Mouse (Mus musculus): ENCODE measurements at regions not wholly inside any gene's neighbourhood (a gene's known extent, or its start where the extent isn't known, plus 50 kb on each side); places are given as distances from the start of the nearest gene placed in this dataset.

DNA sequence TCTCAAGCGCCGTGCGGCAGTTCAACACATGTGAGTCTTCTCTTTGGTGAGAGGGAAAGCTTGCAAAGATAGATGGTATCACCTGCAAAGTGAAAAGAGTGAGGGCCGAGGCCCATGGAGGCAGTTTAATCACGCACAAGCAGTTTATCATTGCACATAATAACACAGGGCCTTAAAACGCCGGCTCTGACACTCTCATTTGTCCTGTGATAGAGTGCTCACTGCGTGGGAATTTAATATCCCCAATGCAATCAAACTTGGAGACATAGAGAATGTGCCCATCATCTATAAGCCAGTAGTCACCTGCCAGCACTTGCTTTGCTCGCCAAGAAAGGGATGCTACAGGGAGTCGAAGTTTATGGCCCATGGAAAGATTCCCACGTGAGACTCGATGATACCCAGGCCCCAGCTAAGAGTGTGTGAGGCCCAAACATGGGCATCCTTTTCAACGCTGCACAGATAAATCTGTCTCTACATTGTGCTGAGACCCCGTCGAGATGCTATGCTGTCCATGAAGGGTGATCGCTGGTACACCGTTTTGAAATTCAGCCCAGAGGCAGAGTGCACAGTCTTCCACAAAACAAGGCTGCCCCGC is 182.6 kb downstream of the S1pr1 start:
- Histone ChIP-seq H3K79me2 (replicated peaks; ENCODE audit: control insufficient read depth, extremely low read depth, insufficient read depth, poor library complexity, severe bottlenecking) (no peaks in the 10 kb centered on the region), H3K27me3 (replicated peaks) (no peaks in the 10 kb centered on the region), H3K9me3 (replicated peaks; ENCODE audit: low read length) (no peaks in the 10 kb centered on the region), H3K4me1 (ENCODE audit: control insufficient read depth in 1 of 2, insufficient read depth in 2 of 2) (peaks cover 2 to 31% of the 10 kb centered on the region in 2 experiments; a peak in 3 of 4 replicates), H3K4me2 (ENCODE audit: insufficient read depth, low read depth, poor library complexity, severe bottlenecking) (no peak overlapping the region), H3K27ac (ENCODE audit: insufficient read depth, low read depth) (no peak overlapping the region), H3K36me3 (replicated peaks in 1 of 2; ENCODE audit: control insufficient read depth in 1 of 2, insufficient read depth in 1 of 2, low read length in 1 of 2) (no peaks in the 10 kb centered on the region), H3K4me3 (replicated peaks in 1 of 3; ENCODE audit: low read depth in 2 of 3, low read length in 2 of 3, poor library complexity in 1 of 3) (no peak overlapping the region), H3K9ac (ENCODE audit: insufficient read depth, low read depth) (no peak overlapping the region)
- dilution Hi-C loops (cut with MboI; ENCODE audit: extremely low pct_ligation_motif_present, extremely low pct_unique_long_range_greater_than_20kb, low sequenced_read_pairs): no loop called here
- TF ChIP-seq TBP (conservative IDR thresholded peaks at IDR 0.05; ENCODE audit: low read depth, low read length): no peak
- TF ChIP-seq KAT2A (IDR thresholded peaks at IDR 0.05; ENCODE audit: insufficient replicate concordance, low read length): no peak
- TF ChIP-seq USF2 (conservative IDR thresholded peaks at IDR 0.05; ENCODE audit: low read depth, low read length): no peak
- TF ChIP-seq CTCF (conservative IDR thresholded peaks at IDR 0.05 in 1 of 2, IDR thresholded peaks at IDR 0.05 in 1 of 2; ENCODE audit: low read depth in 2 of 2, low read length in 2 of 2): no peak
- no peak for DNase-seq (ENCODE audit: extremely low read depth)
- in situ Hi-C loops (cut with MboI; ENCODE audit: low pct_ligation_motif_present, low pct_unique_long_range_greater_than_20kb, low sequenced_read_pairs): loop anchor here (25.0 kb wide), 1 partner anchor 105 kb away; no protein-coding TSS in a partner anchor

DNA sequence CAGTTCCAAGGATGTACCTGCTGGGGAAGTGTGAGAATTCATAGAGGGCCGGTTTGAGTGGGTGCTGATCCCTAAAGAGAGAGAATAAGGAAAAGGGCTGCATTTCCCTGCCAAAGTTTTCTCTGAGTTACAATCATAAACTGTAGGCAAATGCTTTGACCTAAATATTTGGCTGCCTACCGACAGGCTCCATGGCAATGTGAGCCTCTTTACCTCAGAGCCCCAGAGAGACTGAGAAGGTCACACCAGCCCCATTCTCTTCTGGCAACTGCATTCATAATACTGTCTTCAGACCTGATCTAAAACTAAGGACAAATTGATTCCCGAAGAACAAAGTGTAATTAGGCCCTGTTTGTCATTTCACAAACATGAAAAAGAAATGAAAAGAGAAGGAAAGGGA is 184.4 kb downstream of the S1pr1 start:
- in situ Hi-C loops (cut with MboI; ENCODE audit: low pct_ligation_motif_present, low pct_unique_long_range_greater_than_20kb, low sequenced_read_pairs) (loop anchor here (25.0 kb wide), 1 partner anchor 107 kb away; no protein-coding TSS in a partner anchor), dilution Hi-C loops (cut with MboI; ENCODE audit: extremely low pct_ligation_motif_present, extremely low pct_unique_long_range_greater_than_20kb, low sequenced_read_pairs) (no loop called here)
- DNase-seq (ENCODE audit: extremely low read depth): no peak
- Histone ChIP-seq H3K27me3 (replicated peaks) (no peaks in the 10 kb centered on the region), H3K4me3 (replicated peaks in 1 of 3; ENCODE audit: low read depth in 2 of 3, low read length in 2 of 3, poor library complexity in 1 of 3) (no peak overlapping the region), H3K9me3 (replicated peaks; ENCODE audit: low read length) (no peaks in the 10 kb centered on the region), H3K27ac (ENCODE audit: insufficient read depth, low read depth) (no peak overlapping the region), H3K9ac (ENCODE audit: insufficient read depth, low read depth) (no peak overlapping the region), H3K36me3 (replicated peaks in 1 of 2; ENCODE audit: control insufficient read depth in 1 of 2, insufficient read depth in 1 of 2, low read length in 1 of 2) (no peaks in the 10 kb centered on the region), H3K79me2 (replicated peaks; ENCODE audit: control insufficient read depth, extremely low read depth, insufficient read depth, poor library complexity, severe bottlenecking) (no peaks in the 10 kb centered on the region), H3K4me2 (ENCODE audit: insufficient read depth, low read depth, poor library complexity, severe bottlenecking) (no peak overlapping the region), H3K4me1 (ENCODE audit: control insufficient read depth in 1 of 2, insufficient read depth in 2 of 2) (peaks cover 2 to 31% of the 10 kb centered on the region in 2 experiments; a peak in 3 of 4 replicates)
- TF ChIP-seq TBP (conservative IDR thresholded peaks at IDR 0.05; ENCODE audit: low read depth, low read length): no peak
- TF ChIP-seq TCF12 (IDR thresholded peaks at IDR 0.05; ENCODE audit: low read depth, low read length): no peak
- TF ChIP-seq ZMIZ1 (IDR thresholded peaks at IDR 0.05; ENCODE audit: low read depth, low read length): no peak
- TF ChIP-seq CTCF (conservative IDR thresholded peaks at IDR 0.05 in 1 of 2, IDR thresholded peaks at IDR 0.05 in 1 of 2; ENCODE audit: low read depth in 2 of 2, low read length in 2 of 2): no peak
- TF ChIP-seq EP300 (IDR thresholded peaks at IDR 0.05; ENCODE audit: low read length): no peak
- no peak for TF ChIP-seq SIN3A (IDR thresholded peaks at IDR 0.05; ENCODE audit: low read length)
- no peak for TF ChIP-seq JUND (conservative IDR thresholded peaks at IDR 0.05; ENCODE audit: low read depth, low read length)
- no peak for TF ChIP-seq ZNF384 (IDR thresholded peaks at IDR 0.05; ENCODE audit: low read depth, low read length)
- no peak for TF ChIP-seq BHLHE40 (IDR thresholded peaks at IDR 0.05; ENCODE audit: low read depth, low read length)

- Histone ChIP-seq H3K4me3 (replicated peaks in 1 of 3; ENCODE audit: low read depth in 2 of 3, low read length in 2 of 3, poor library complexity in 1 of 3) (no peak overlapping the region), H3K4me1 (ENCODE audit: control insufficient read depth in 1 of 2, insufficient read depth in 2 of 2) (peaks cover 2 to 31% of the 10 kb centered on the region in 2 experiments; a peak in 3 of 4 replicates), H3K4me2 (ENCODE audit: insufficient read depth, low read depth, poor library complexity, severe bottlenecking) (no peak overlapping the region), H3K9ac (ENCODE audit: insufficient read depth, low read depth) (no peak overlapping the region), H3K9me3 (replicated peaks; ENCODE audit: low read length) (no peaks in the 10 kb centered on the region), H3K36me3 (replicated peaks in 1 of 2; ENCODE audit: control insufficient read depth in 1 of 2, insufficient read depth in 1 of 2, low read length in 1 of 2) (no peaks in the 10 kb centered on the region), H3K79me2 (replicated peaks; ENCODE audit: control insufficient read depth, extremely low read depth, insufficient read depth, poor library complexity, severe bottlenecking) (no peaks in the 10 kb centered on the region), H3K27me3 (replicated peaks) (no peaks in the 10 kb centered on the region), H3K27ac (ENCODE audit: insufficient read depth, low read depth) (no peak overlapping the region)
- in situ Hi-C loops (cut with MboI; ENCODE audit: low pct_ligation_motif_present, low pct_unique_long_range_greater_than_20kb, low sequenced_read_pairs) (loop anchor here (25.0 kb wide), 1 partner anchor 107 kb away; no protein-coding TSS in a partner anchor), dilution Hi-C loops (cut with MboI; ENCODE audit: extremely low pct_ligation_motif_present, extremely low pct_unique_long_range_greater_than_20kb, low sequenced_read_pairs) (no loop called here)
- DNase-seq (ENCODE audit: extremely low read depth): peak; percentile 49
- TF ChIP-seq NRF1 (IDR thresholded peaks at IDR 0.05; ENCODE audit: low read depth, low read length) (no peak), JUN (IDR thresholded peaks at IDR 0.05; ENCODE audit: insufficient read depth, low read depth, low read length) (no peak), ZNF384 (IDR thresholded peaks at IDR 0.05; ENCODE audit: low read depth, low read length) (peak; percentile 22; the same call in 1 of the 2 replicates), CHD2 (IDR thresholded peaks at IDR 0.05; ENCODE audit: low read length) (no peak), MAFK (IDR thresholded peaks at IDR 0.05; ENCODE audit: insufficient replicate concordance, low read length) (no peak), TBP (conservative IDR thresholded peaks at IDR 0.05; ENCODE audit: low read depth, low read length) (no peak), USF2 (conservative IDR thresholded peaks at IDR 0.05; ENCODE audit: low read depth, low read length) (no peak), BHLHE40 (IDR thresholded peaks at IDR 0.05; ENCODE audit: low read depth, low read length) (no peak), RAD21 (IDR thresholded peaks at IDR 0.05; ENCODE audit: low read depth, low read length) (peak; percentile 88), ZKSCAN1 (IDR thresholded peaks at IDR 0.05; ENCODE audit: borderline replicate concordance, low read depth, low read length) (no peak), MYC (IDR thresholded peaks at IDR 0.05; ENCODE audit: low read depth, low read length) (0 out of 2 replicates have a peak, but pooled peaks have one; percentile 29), GABPA (IDR thresholded peaks at IDR 0.05; ENCODE audit: insufficient replicate concordance, low read depth, low read length) (no peak), CTCF (conservative IDR thresholded peaks at IDR 0.05 in 1 of 2, IDR thresholded peaks at IDR 0.05 in 1 of 2; ENCODE audit: low read depth in 2 of 2, low read length in 2 of 2) (peak; percentile 59 to 83), TCF12 (IDR thresholded peaks at IDR 0.05; ENCODE audit: low read depth, low read length) (no peak), ZC3H11A (IDR thresholded peaks at IDR 0.05; ENCODE audit: low read depth, low read length) (no peak; the same call in 1 of the 2 replicates), CHD1 (IDR thresholded peaks at IDR 0.05; ENCODE audit: low read depth, low read length) (no peak), ZMIZ1 (IDR thresholded peaks at IDR 0.05; ENCODE audit: low read depth, low read length) (no peak), JUND (conservative IDR thresholded peaks at IDR 0.05; ENCODE audit: low read depth, low read length) (no peak), SMC3 (IDR thresholded peaks at IDR 0.05; ENCODE audit: low read depth, low read length) (peak; percentile 78)
Measured at GRCm38 (mm10) chr3:115529918-115530317, 185.0 kb downstream of the S1pr1 start.

Data from CH12.LX (cell line).